Mouse (Mus musculus) left cerebral cortex, adult 8-10 months (tissue): ENCODE measurements around the gene Hlcs. TPM values are rescaled to one million over a fixed set of nuclear protein-coding genes. Genes with fewer than 3 reads are reported as not detected.

Experiments
- DNase-seq, 2 experiments: peaks; one replicate each; pipeline ENCODE4 v3.0.0; 2022; ENCODE audit warnings: low spot score in 2 of 2
- total RNA-seq, 4 experiments: library from RNA; stranded (reverse); gene quantifications; 2 replicates each; pipeline ENCODE4 v1.2.4; 2022

Gene Hlcs
- total RNA-seq, 4 experiments from 2014 or later = 18.8 to 22.9 (median 21.6) TPM

GRCm38 (mm10) chr16:94208826-94209225 lies 104.5 kb downstream of the Hlcs start:
- DNase-seq = peak in 1 of 2 experiments; percentile 36

GRCm38 (mm10) chr16:94208152-94208551 lies 105.2 kb downstream of the Hlcs start:
- no peak for DNase-seq

- no peak for DNase-seq
Observed at GRCm38 (mm10) chr16:94205528-94206484, 107.6 kb downstream of the Hlcs start.

- no peak for DNase-seq
Observed at GRCm38 (mm10) chr16:94201387-94201786, 112.0 kb downstream of the Hlcs start.

GRCm38 (mm10) chr16:94195913-94196312 lies 117.5 kb downstream of the Hlcs start:
- DNase-seq = no peak

GRCm38 (mm10) chr16:94191379-94192315 lies 121.7 kb downstream of the Hlcs start:
- DNase-seq = no peak

- DNase-seq = no peak
Observed at GRCm38 (mm10) chr16:94190256-94190655, 123.1 kb downstream of the Hlcs start.

- no peak for DNase-seq
Observed at GRCm38 (mm10) chr16:94186526-94186925, 126.8 kb downstream of the Hlcs start.

- no peak for DNase-seq
Observed at GRCm38 (mm10) chr16:94185430-94185829, 127.9 kb downstream of the Hlcs start.

GRCm38 (mm10) chr16:94180122-94180870 lies 133.1 kb downstream of the Hlcs start:
- DNase-seq = no peak

GRCm38 (mm10) chr16:94179341-94180121 lies 133.8 kb downstream of the Hlcs start:
- no peak for DNase-seq

- DNase-seq = no peak
Observed at GRCm38 (mm10) chr16:94178441-94179220, 134.7 kb downstream of the Hlcs start.

- DNase-seq = no peak
Observed at GRCm38 (mm10) chr16:94176997-94177857, 136.1 kb downstream of the Hlcs start.

GRCm38 (mm10) chr16:94175366-94175986 lies 137.9 kb downstream of the Hlcs start:
- DNase-seq = no peak

GRCm38 (mm10) chr16:94173361-94173760 lies 140.0 kb downstream of the Hlcs start:
- no peak for DNase-seq

GRCm38 (mm10) chr16:94170218-94170617 lies 143.2 kb downstream of the Hlcs start:
- DNase-seq = no peak

GRCm38 (mm10) chr16:94168655-94169545 lies 144.5 kb downstream of the Hlcs start:
- no peak for DNase-seq
